Mouse (Mus musculus) lung, postnatal 0 days (tissue): ENCODE data around the gene Fra10ac1.

Experiments used
- CTCF ChIP-seq: IDR thresholded peaks from 2 replicates; pipeline ENCODE4 v1.5.1; 2016; ENCODE audit warnings: antibody characterized with exemption, mild to moderate bottlenecking
- EP300 ChIP-seq: IDR thresholded peaks from 2 replicates; pipeline ENCODE4 v1.6.1; 2016; ENCODE audit warnings: antibody characterized with exemption, mild to moderate bottlenecking, control low read depth

DNA sequence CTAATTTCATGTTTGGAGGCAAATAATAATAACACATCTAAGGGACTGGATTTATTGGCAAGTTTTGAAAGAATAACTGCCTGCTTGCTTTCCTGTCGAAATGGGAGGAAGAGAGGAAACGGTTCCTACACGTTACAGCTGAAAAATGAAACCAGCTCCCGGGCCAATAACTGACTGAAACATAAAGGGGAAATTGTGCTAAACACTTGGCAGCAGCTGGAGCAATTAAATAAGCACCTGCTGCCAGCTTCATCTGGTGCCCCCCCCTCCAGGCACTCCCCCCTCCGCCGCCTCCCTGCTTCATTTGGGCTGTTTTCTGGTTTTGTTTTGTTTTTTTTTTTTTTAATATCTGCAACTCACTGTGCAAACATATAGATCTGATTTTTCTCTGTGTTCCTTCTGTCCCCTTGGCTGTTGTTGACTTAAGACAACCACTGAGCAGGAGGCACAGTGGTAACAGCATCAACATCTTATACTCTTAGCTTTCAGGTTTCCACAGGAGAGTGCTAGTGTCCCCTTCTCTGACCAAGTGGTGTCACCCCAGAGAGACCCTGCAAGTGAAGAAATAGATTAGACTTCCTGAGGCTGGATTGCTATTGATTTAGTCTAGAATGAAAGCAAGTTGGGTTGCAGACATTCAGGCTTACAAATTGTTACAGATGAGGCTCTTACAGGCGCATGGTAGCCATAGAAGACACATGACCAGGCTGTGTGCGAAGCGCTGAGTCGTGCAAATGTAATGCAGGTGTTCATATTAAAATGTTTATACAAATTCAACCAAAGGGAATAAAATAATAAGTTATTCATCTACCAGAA is 21.6 kb upstream of the Fra10ac1 start:
- TF ChIP-seq EP300 = no peak
- TF ChIP-seq CTCF = no peak
